22 mouse cellular contexts compared by ENCODE assay signal in genomic region chr6:117502346-117502745, GRCm38 (mm10).
DNase-seq lines count a peak whose midpoint lies in the region; ATAC-seq lines count a peak whose summit lies in the region.
"Had no signal": no experiment of that assay in that cellular context is flagged by ENCODE, and none has a peak within 500 bp of the region (broad histone marks: within the 10 kb centered on the region; RNA-seq: fewer than 3 reads in every experiment).

No protein-coding gene starts in this region.

- ATAC-seq in intestine, embryonic 14.5 days (replicated peaks; ENCODE audit: low FRiP score, low TSS enrichment, low read depth) = no peak
- no peak for ATAC-seq in intestine, embryonic 16.5 days
- ATAC-seq in kidney, embryonic 15.5 days (replicated peaks; ENCODE audit: low FRiP score) = 0 out of 2 replicates have a peak, but pooled peaks have one; percentile 59
- ATAC-seq: forebrain, embryonic 14.5 days; Patski had no signal

- H3K36me3 ChIP-seq in intestine, embryonic 14.5 days (ENCODE audit: control insufficient read depth, insufficient read depth, low read length) = no peaks in the 10 kb centered on the region
- H3K36me3 ChIP-seq in intestine, embryonic 16.5 days (ENCODE audit: control insufficient read depth, insufficient read depth, low read length) = no peaks in the 10 kb centered on the region
- H3K36me3 ChIP-seq in kidney, embryonic 15.5 days = no peaks in the 10 kb centered on the region
- H3K36me3 ChIP-seq: embryonic facial prominence, embryonic 15.5 days; forebrain, embryonic 10.5 days; heart, embryonic 12.5 days; hindbrain, embryonic 10.5 days had no signal

- H3K27ac ChIP-seq in intestine, embryonic 14.5 days (ENCODE audit: low read depth) = no peak overlapping the region
- no peak overlapping the region for H3K27ac ChIP-seq in intestine, embryonic 16.5 days (ENCODE audit: low read length)
- H3K27ac ChIP-seq in kidney, embryonic 15.5 days = no peak overlapping the region
- H3K27ac ChIP-seq: embryonic facial prominence, embryonic 15.5 days; forebrain, embryonic 10.5 days; heart, adult 2 months; hindbrain, embryonic 10.5 days; hindbrain, embryonic 14.5 days had no signal

- H3K27me3 ChIP-seq in intestine, embryonic 14.5 days (replicated peaks; ENCODE audit: control insufficient read depth, insufficient read depth, low read length) = no peaks in the 10 kb centered on the region
- no peaks in the 10 kb centered on the region for H3K27me3 ChIP-seq in intestine, embryonic 16.5 days (replicated peaks; ENCODE audit: control insufficient read depth, insufficient read depth, low read length)
- H3K27me3 ChIP-seq in kidney, embryonic 15.5 days = peaks cover 38% of the 10 kb centered on the region
- H3K27me3 ChIP-seq: embryonic facial prominence, embryonic 15.5 days; Patski had no signal

- DNase-seq in intestine, embryonic 14.5 days (ENCODE audit: low spot score) = peak; percentile 27
- DNase-seq in 3T3-L1 (ENCODE audit: low read depth, low spot score) = peak; percentile 52
- peak; percentile 9 to 23 for DNase-seq in kidney, postnatal 36 days
- DNase-seq in urinary bladder, postnatal 10 days (ENCODE audit: low spot score) = no peak
- DNase-seq in layer of hippocampus, adult 9-10 months (ENCODE audit: low spot score) = no peak
- DNase-seq: adrenal gland, adult 8-10 months; adrenal gland, postnatal 36 days; cerebellum, adult 8-10 months; cerebellum, postnatal 14 days; embryo, embryonic 11 days; gastrocnemius, postnatal 10 days; heart, adult 2 months had no signal

- no peaks in the 10 kb centered on the region for H3K9me3 ChIP-seq in intestine, embryonic 14.5 days (ENCODE audit: control insufficient read depth, low read length)
- no peaks in the 10 kb centered on the region for H3K9me3 ChIP-seq in intestine, embryonic 16.5 days (ENCODE audit: control insufficient read depth, low read length)
- no peaks in the 10 kb centered on the region for H3K9me3 ChIP-seq in kidney, embryonic 15.5 days (replicated peaks)
- H3K9me3 ChIP-seq: embryonic facial prominence, embryonic 15.5 days; forebrain, embryonic 10.5 days; heart, embryonic 12.5 days; hindbrain, embryonic 10.5 days had no signal

- H3K4me1 ChIP-seq in intestine, embryonic 14.5 days (replicated peaks; ENCODE audit: control insufficient read depth, insufficient read depth, low read length) = no peaks in the 10 kb centered on the region
- H3K4me1 ChIP-seq in intestine, embryonic 16.5 days (ENCODE audit: control insufficient read depth, insufficient read depth, low read length) = no peaks in the 10 kb centered on the region
- peaks cover 33% of the 10 kb centered on the region for H3K4me1 ChIP-seq in kidney, embryonic 15.5 days
- H3K4me1 ChIP-seq: embryonic facial prominence, embryonic 15.5 days; forebrain, embryonic 10.5 days; heart, embryonic 12.5 days had no signal

- no peak overlapping the region for H3K9ac ChIP-seq in intestine, embryonic 14.5 days (ENCODE audit: low read length)
- H3K9ac ChIP-seq in intestine, embryonic 16.5 days (ENCODE audit: low read depth, low read length) = no peak overlapping the region
- H3K9ac ChIP-seq in kidney, embryonic 15.5 days = no peak overlapping the region
- H3K9ac ChIP-seq: embryonic facial prominence, embryonic 15.5 days; heart, embryonic 12.5 days; hindbrain, embryonic 14.5 days had no signal

- H3K4me3 ChIP-seq in intestine, embryonic 14.5 days (ENCODE audit: low read depth, low read length) = no peak overlapping the region
- H3K4me3 ChIP-seq in intestine, embryonic 16.5 days (ENCODE audit: low read length) = no peak overlapping the region
- no peak overlapping the region for H3K4me3 ChIP-seq in kidney, embryonic 15.5 days (replicated peaks)
- H3K4me3 ChIP-seq: embryonic facial prominence, embryonic 15.5 days; erythroblast, embryonic 14.5 days; forebrain, embryonic 10.5 days; heart, adult 2 months; heart, embryonic 12.5 days; hindbrain, embryonic 10.5 days had no signal

- H3K4me2 ChIP-seq in intestine, embryonic 14.5 days (ENCODE audit: low read length) = no peak overlapping the region
- no peak overlapping the region for H3K4me2 ChIP-seq in intestine, embryonic 16.5 days (ENCODE audit: low read depth, low read length)
- no peak overlapping the region for H3K4me2 ChIP-seq in kidney, embryonic 15.5 days
- H3K4me2 ChIP-seq: embryonic facial prominence, embryonic 15.5 days; heart, embryonic 12.5 days; hindbrain, embryonic 14.5 days had no signal

- WGBS in intestine, embryonic 14.5 days = 40% methylated on average over 5 of the region's 5 CpGs
- WGBS in intestine, embryonic 16.5 days = 48% methylated on average over 5 of the region's 5 CpGs
- 20% methylated on average over 5 of the region's 5 CpGs for WGBS in kidney, embryonic 15.5 days

Comparison
In these comparisons a context has a peak if more than half of its experiments do, and no peak if none do; other contexts are left out.
1. DNase-seq: peak in intestine, embryonic 14.5 days (single experiment), 3T3-L1 (single experiment) and kidney, postnatal 36 days (2 of 2); none in urinary bladder, postnatal 10 days (single experiment) and layer of hippocampus, adult 9-10 months (single experiment).